Mouse (Mus musculus) heart, adult 2 months (tissue): Measurements from ENCODE around the gene Wnt5b.

ENCODE experiments used
- CTCF ChIP-seq: fragments of 200-600 bp; IDR thresholded peaks from 2 replicates; pipeline ENCODE4 v1.8.1; 2022; ENCODE audit warnings: antibody characterized with exemption, mild to moderate bottlenecking, moderate library complexity
- POLR2A ChIP-seq: fragments of 200-500 bp; IDR thresholded peaks from 2 replicates; pipeline ENCODE4 v1.6.1; 2011; ENCODE audit warnings: mild to moderate bottlenecking, low read depth, low read length, control low read depth; ENCODE audit not compliant: insufficient read depth

DNA sequence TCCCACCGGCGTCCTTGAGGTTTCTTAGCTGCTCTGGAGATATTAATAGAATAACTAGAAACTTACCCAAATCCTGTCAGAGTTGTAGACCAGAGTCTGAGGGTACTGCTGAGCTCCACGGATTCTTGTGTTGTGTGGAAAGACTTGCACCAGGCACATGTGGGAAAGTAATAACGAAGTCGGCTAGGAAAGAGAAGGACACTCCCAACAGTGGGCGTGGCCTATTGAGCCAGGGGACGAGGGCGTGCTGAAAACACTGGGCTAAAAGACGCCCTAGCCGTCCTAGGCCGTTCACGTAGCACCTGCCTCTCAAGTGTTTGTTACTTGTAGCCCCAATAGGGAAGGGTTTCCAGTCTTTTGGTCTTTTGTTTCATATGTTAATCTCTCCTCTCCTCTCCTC lies 126.8 kb downstream of the Wnt5b start, which contains the start of gene Adipor2:
- no peak for TF ChIP-seq CTCF
- TF ChIP-seq POLR2A: peak; percentile 92
